Mouse (Mus musculus): ENCODE data around the gene Hist1h2ad. TPM values are rescaled to one million over a fixed set of nuclear protein-coding genes. Genes with fewer than 3 reads are reported as not detected.
"Not testable (repeated sequence)": the region's sequence is repeated elsewhere in the genome, so short reads cannot be mapped to it uniquely, and the experiment has no call there.

Gene Hist1h2ad
- polyA plus RNA-seq, 2 experiments: 4.7 to 10.4 TPM

DNA sequence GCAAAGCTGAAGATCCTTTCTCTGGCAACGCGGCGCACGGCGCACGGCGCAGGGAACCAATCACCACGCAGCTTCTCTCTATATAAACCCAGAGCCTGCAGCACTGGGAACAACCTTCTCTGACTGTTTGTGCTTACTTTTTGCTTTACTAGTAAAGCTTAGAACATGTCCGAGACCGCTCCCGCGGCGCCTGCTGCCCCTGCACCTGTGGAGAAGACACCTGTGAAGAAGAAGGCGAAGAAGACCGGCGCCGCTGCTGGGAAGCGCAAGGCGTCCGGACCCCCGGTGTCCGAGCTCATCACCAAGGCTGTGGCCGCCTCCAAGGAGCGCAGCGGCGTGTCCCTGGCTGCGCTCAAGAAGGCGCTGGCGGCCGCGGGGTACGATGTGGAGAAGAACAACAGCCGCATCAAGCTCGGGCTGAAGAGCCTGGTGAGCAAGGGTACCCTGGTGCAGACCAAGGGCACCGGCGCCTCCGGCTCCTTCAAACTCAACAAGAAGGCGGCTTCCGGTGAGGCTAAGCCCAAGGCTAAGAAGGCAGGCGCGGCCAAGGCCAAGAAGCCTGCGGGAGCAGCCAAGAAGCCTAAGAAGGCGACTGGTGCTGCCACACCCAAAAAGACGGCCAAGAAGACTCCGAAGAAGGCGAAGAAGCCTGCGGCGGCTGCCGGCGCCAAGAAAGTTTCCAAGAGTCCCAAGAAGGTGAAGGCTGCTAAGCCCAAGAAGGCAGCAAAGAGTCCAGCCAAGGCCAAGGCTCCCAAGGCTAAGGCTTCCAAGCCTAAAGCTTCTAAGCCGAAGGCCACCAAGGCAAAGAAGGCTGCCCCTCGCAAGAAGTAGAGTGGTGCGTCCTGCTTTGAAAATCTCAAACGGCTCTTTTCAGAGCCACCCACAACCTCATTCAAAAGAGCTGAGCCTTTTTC is 19.0 kb upstream of the Hist1h2ad start:
- peak overlapping the region; percentile 63 to 83 for H3K4me3 ChIP-seq (ENCODE audit: insufficient read depth in 1 of 2, low read depth in 2 of 2, low read length in 2 of 2)
- H3K36me3 ChIP-seq (replicated peaks; ENCODE audit: control insufficient read depth, insufficient read depth, low read depth): no peaks in the 10 kb centered on the region
- no peaks in the 10 kb centered on the region for H3K27me3 ChIP-seq (ENCODE audit: control insufficient read depth, insufficient read depth, low read length)
- ATAC-seq (ENCODE audit: insufficient read depth) (peak; percentile 72), DNase-seq (ENCODE audit: low read depth in 3 of 3, low spot score in 3 of 3) (peak; percentile 86 to 91 (median 87))
- H3K9ac ChIP-seq (replicated peaks): peak overlapping the region; percentile 92
- peak overlapping the region; percentile 79 for H3K4me2 ChIP-seq (ENCODE audit: low read depth)
- peaks cover 16 to 28% of the 10 kb centered on the region in 2 experiments for H3K4me1 ChIP-seq (replicated peaks; ENCODE audit: control insufficient read depth in 2 of 2, insufficient read depth in 2 of 2, low read length in 1 of 2)
- H3K9me3 ChIP-seq (ENCODE audit: control insufficient read depth, low read length): no peaks in the 10 kb centered on the region
- under 1% methylated on average over 54 of the region's 54 CpGs for WGBS (ENCODE audit: insufficient replicate concordance)
- H3K27ac ChIP-seq: peak overlapping the region; percentile 95
- TF ChIP-seq EP300 (IDR thresholded peaks at IDR 0.05; ENCODE audit: low read depth) (peak; percentile 79), CTCF (IDR thresholded peaks at IDR 0.05; ENCODE audit: low read depth) (no peak)

GRCm38 (mm10) chr13:23555839-23556416 is 18.3 kb upstream of the Hist1h2ad start:
- TF ChIP-seq EP300 (IDR thresholded peaks at IDR 0.05; ENCODE audit: low read depth): no peak; the same call in 1 of the 2 replicates
- no peak for TF ChIP-seq CTCF (IDR thresholded peaks at IDR 0.05; ENCODE audit: low read depth)
- Histone ChIP-seq H3K27me3 (ENCODE audit: control insufficient read depth, insufficient read depth, low read length) (no peaks in the 10 kb centered on the region), H3K4me1 (replicated peaks; ENCODE audit: control insufficient read depth in 2 of 2, insufficient read depth in 2 of 2, low read length in 1 of 2) (peaks cover 21 to 27% of the 10 kb centered on the region in 2 experiments), H3K4me2 (ENCODE audit: low read depth) (peak overlapping the region; percentile 79), H3K4me3 (ENCODE audit: insufficient read depth in 1 of 2, low read depth in 2 of 2, low read length in 2 of 2) (peak overlapping the region; percentile 63 to 83), H3K27ac (peak overlapping the region; percentile 95), H3K9ac (replicated peaks) (peak overlapping the region; percentile 92), H3K9me3 (ENCODE audit: control insufficient read depth, low read length) (no peaks in the 10 kb centered on the region), H3K36me3 (replicated peaks; ENCODE audit: control insufficient read depth, insufficient read depth, low read depth) (no peaks in the 10 kb centered on the region)
- under 1% methylated on average over 18 of the region's 18 CpGs for WGBS (ENCODE audit: insufficient replicate concordance)
- ATAC-seq (ENCODE audit: insufficient read depth) (peak; percentile 51), DNase-seq (ENCODE audit: low read depth in 3 of 3, low spot score in 3 of 3) (peak; percentile 86 to 94 (median 88))

GRCm38 (mm10) chr13:23556906-23557305 is 17.3 kb upstream of the Hist1h2ad start:
- TF ChIP-seq EP300 (IDR thresholded peaks at IDR 0.05; ENCODE audit: low read depth) (no peak), CTCF (IDR thresholded peaks at IDR 0.05; ENCODE audit: low read depth) (no peak)
- Histone ChIP-seq H3K9ac (replicated peaks) (peak overlapping the region; percentile 92), H3K4me2 (ENCODE audit: low read depth) (peak overlapping the region; percentile 79), H3K4me3 (ENCODE audit: insufficient read depth in 1 of 2, low read depth in 2 of 2, low read length in 2 of 2) (peak overlapping the region; percentile 54 to 63), H3K4me1 (replicated peaks; ENCODE audit: control insufficient read depth in 2 of 2, insufficient read depth in 2 of 2, low read length in 1 of 2) (peaks cover 20 to 24% of the 10 kb centered on the region in 2 experiments), H3K27ac (peak overlapping the region; percentile 95), H3K36me3 (replicated peaks; ENCODE audit: control insufficient read depth, insufficient read depth, low read depth) (no peaks in the 10 kb centered on the region), H3K27me3 (ENCODE audit: control insufficient read depth, insufficient read depth, low read length) (no peaks in the 10 kb centered on the region), H3K9me3 (ENCODE audit: control insufficient read depth, low read length) (no peaks in the 10 kb centered on the region)
- WGBS (ENCODE audit: insufficient replicate concordance): 63% methylated on average over 3 of the region's 3 CpGs
- ATAC-seq (ENCODE audit: insufficient read depth) (no peak), DNase-seq (ENCODE audit: low read depth in 3 of 3, low spot score in 3 of 3) (no peak)

DNA sequence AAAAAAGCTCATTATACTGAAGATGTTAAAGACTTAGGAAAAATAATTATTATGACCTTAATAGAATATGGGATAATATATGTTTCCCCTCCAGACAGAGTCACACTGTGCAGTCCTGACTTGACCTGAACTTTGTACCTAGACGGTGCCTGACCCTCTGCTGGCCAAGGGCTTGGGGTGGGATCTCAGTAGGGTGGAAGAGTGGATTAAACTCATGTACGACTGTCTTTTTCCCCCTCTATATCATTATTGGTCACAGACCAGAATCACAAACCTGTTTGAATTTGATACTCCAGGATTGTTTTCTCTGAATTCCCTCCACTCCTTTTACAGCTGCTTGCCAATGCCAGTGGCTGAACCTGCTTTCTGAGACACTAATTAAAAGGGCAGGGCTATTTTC is 13.5 kb upstream of the Hist1h2ad start:
- ATAC-seq (ENCODE audit: insufficient read depth); DNase-seq (ENCODE audit: low read depth in 3 of 3, low spot score in 3 of 3); H3K36me3 ChIP-seq (replicated peaks; ENCODE audit: control insufficient read depth, insufficient read depth, low read depth); H3K9me3 ChIP-seq (ENCODE audit: control insufficient read depth, low read length); H3K27me3 ChIP-seq (ENCODE audit: control insufficient read depth, insufficient read depth, low read length): not testable (repeated sequence)
- peak overlapping the region; percentile 62 for H3K9ac ChIP-seq (replicated peaks)
- WGBS (ENCODE audit: insufficient replicate concordance): 26% methylated on average over 2 of the region's 2 CpGs
- H3K4me3 ChIP-seq (ENCODE audit: insufficient read depth in 1 of 2, low read depth in 2 of 2, low read length in 2 of 2): peak overlapping the region; percentile 32 to 38; a peak in 3 of 4 replicates
- H3K27ac ChIP-seq: peak overlapping the region; percentile 89
- H3K4me1 ChIP-seq (replicated peaks; ENCODE audit: control insufficient read depth in 2 of 2, insufficient read depth in 2 of 2, low read length in 1 of 2): peaks cover 24 to 27% of the 10 kb centered on the region in 2 experiments
- H3K4me2 ChIP-seq (ENCODE audit: low read depth): peak overlapping the region; percentile 66

DNA sequence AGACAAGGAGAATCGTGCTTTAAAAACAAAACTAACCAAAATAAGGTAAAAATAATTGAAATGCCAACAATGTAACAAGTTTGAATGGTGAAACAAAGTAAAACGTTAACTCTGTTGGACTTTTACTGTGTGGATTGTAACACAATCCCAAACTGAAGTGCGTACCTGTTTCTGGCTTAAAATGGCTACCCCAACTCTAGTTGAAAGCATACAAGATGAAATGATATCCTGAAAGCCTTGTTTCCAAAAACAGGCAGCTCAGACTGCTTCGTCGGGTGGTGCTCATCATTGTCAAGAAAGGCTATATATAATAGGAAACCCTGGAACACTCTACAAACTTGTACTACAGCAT is 12.7 kb upstream of the Hist1h2ad start:
- Histone ChIP-seq H3K4me3 (ENCODE audit: insufficient read depth in 1 of 2, low read depth in 2 of 2, low read length in 2 of 2) (peak overlapping the region; percentile 38 to 54), H3K4me1 (replicated peaks; ENCODE audit: control insufficient read depth in 2 of 2, insufficient read depth in 2 of 2, low read length in 1 of 2) (peaks cover 24 to 28% of the 10 kb centered on the region in 2 experiments), H3K4me2 (ENCODE audit: low read depth) (peak overlapping the region; percentile 69), H3K27ac (peak overlapping the region; percentile 92), H3K9ac (replicated peaks) (peak overlapping the region; percentile 81)
- not testable (repeated sequence) for ATAC-seq (ENCODE audit: insufficient read depth); H3K9me3 ChIP-seq (ENCODE audit: control insufficient read depth, low read length); H3K27me3 ChIP-seq (ENCODE audit: control insufficient read depth, insufficient read depth, low read length); DNase-seq (ENCODE audit: low read depth in 3 of 3, low spot score in 3 of 3); H3K36me3 ChIP-seq (replicated peaks; ENCODE audit: control insufficient read depth, insufficient read depth, low read depth)
- WGBS (ENCODE audit: insufficient replicate concordance): 0% methylated on average over 2 of the region's 5 CpGs
